Mouse (Mus musculus) testis, adult 2 months (tissue): ENCODE results near the gene Reln. TPM values are rescaled to one million over a fixed set of nuclear protein-coding genes. Genes with fewer than 3 reads are reported as not detected.

Source experiments
- H3K27ac ChIP-seq: fragments of 200-500 bp; 2 replicates; pipeline ENCODE4 v1.5.1; 2012; ENCODE audit warnings: low read depth, low read length; ENCODE audit not compliant: control insufficient read depth, insufficient read depth
- H3K27me3 ChIP-seq: fragments of 200-500 bp; 2 replicates; pipeline ENCODE4 v1.6.1; 2012; ENCODE audit warnings: mild to moderate bottlenecking, low read length, moderate library complexity; ENCODE audit not compliant: control insufficient read depth, insufficient read depth
- H3K36me3 ChIP-seq: fragments of 200-500 bp; 2 replicates; pipeline ENCODE4 v1.6.1; 2012; ENCODE audit warnings: mild to moderate bottlenecking, low read length; ENCODE audit not compliant: control insufficient read depth, insufficient read depth
- H3K4me1 ChIP-seq: fragments of 200-500 bp; 2 replicates; pipeline ENCODE4 v1.6.1; 2012; ENCODE audit warnings: low read length; ENCODE audit not compliant: control insufficient read depth, insufficient read depth
- H3K4me3 ChIP-seq: fragments of 200-500 bp; 2 replicates; pipeline ENCODE4 v1.5.1; 2012; ENCODE audit warnings: low read depth, mild to moderate bottlenecking, low read length, moderate library complexity, mixed read lengths; ENCODE audit not compliant: control insufficient read depth
- CTCF ChIP-seq: fragments of 200-500 bp; IDR thresholded peaks from 2 replicates; pipeline ENCODE4 v1.5.1; 2012; ENCODE audit warnings: low read depth, mild to moderate bottlenecking, inconsistent platforms, low read length, moderate library complexity; ENCODE audit not compliant: control insufficient read depth, insufficient read depth, insufficient replicate concordance
- POLR2A ChIP-seq: fragments of 200-500 bp; IDR thresholded peaks from 2 replicates; pipeline ENCODE4 v1.6.1; 2012; ENCODE audit warnings: low read depth, mild to moderate bottlenecking, inconsistent platforms, low read length, moderate library complexity; ENCODE audit not compliant: control insufficient read depth
- polyA plus RNA-seq: library from polyadenylated mRNA; depleted of rRNA; stranded (reverse); fragments of >200 nt; gene quantifications from 2 replicates; pipeline ENCODE4 v1.2.3, GENCODE M21; 2012

Gene Reln
- polyA plus RNA-seq, 1 experiment, result 11.5 TPM

DNA sequence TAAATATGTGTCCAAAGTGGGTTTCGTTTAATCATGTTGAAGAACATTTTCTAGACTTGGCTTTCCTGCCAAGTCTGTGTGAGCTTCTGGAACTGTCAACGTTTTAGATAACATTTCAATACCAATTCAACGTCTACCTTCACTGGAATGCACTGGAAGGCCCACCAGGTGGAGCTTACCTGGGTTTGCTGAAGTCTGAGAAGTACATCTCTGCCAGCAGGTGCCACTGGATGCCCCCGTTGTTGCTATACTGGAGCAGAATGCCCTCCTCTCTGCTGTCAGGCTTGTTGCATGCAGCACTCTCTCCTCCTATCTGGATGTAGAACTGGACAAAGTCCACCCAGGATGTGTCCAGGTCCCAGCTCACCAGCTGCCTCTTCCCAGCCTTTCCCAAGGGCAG, 340.6 kb downstream of the Reln start:
- Histone ChIP-seq H3K27ac (no peak overlapping the region), H3K4me3 (no peak overlapping the region), H3K36me3 (no peaks in the 10 kb centered on the region), H3K27me3 (no peaks in the 10 kb centered on the region), H3K4me1 (no peaks in the 10 kb centered on the region)
- no peak for TF ChIP-seq POLR2A
- no peak for TF ChIP-seq CTCF

DNA sequence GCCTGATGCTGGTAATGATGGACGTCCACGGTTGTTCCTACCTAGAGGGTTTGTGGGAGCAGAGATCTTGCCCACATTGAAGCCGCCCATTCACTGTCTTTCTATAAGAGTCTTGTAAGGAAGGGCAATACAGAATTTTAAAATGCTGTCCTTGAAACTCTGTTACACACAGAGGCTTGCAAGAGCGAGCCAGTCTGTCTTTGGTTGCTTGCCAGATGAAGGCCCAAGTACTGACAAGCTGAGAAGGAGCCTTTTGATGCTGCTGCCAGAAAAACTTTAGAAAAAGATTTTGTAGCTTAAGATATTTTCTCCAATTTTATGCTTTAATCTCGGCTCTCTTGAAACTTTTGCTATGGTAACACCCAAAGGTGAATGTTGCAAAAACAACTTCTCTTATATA, 356.8 kb downstream of the Reln start:
- TF ChIP-seq POLR2A (no peak), CTCF (no peak)
- Histone ChIP-seq H3K4me1 (no peaks in the 10 kb centered on the region), H3K4me3 (no peak overlapping the region), H3K27ac (no peak overlapping the region), H3K36me3 (no peaks in the 10 kb centered on the region), H3K27me3 (no peaks in the 10 kb centered on the region)

DNA sequence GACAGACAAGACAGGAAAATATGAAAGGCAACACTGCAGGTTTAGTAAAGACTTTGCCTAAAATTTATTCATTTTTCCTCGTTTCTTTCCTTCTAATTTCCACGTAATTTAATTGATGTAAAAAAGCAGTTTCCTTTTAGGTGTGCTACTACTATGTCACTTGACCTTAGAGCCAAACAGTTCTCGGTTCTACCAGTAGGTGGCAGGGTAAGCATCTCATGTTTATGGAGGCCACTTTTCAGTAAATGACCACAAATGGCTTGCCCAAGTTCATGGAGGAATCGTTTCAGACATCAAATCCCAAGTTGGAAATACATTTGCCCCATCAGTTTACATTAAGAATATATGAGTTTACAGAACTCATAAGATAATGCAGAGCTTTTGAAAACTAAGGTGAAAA, 358.2 kb downstream of the Reln start:
- no peak overlapping the region for H3K4me3 ChIP-seq
- H3K27ac ChIP-seq, result no peak overlapping the region
- no peaks in the 10 kb centered on the region for H3K36me3 ChIP-seq
- H3K4me1 ChIP-seq, result no peaks in the 10 kb centered on the region
- TF ChIP-seq CTCF, result no peak; the same call in 1 of the 2 replicates
- no peaks in the 10 kb centered on the region for H3K27me3 ChIP-seq

DNA sequence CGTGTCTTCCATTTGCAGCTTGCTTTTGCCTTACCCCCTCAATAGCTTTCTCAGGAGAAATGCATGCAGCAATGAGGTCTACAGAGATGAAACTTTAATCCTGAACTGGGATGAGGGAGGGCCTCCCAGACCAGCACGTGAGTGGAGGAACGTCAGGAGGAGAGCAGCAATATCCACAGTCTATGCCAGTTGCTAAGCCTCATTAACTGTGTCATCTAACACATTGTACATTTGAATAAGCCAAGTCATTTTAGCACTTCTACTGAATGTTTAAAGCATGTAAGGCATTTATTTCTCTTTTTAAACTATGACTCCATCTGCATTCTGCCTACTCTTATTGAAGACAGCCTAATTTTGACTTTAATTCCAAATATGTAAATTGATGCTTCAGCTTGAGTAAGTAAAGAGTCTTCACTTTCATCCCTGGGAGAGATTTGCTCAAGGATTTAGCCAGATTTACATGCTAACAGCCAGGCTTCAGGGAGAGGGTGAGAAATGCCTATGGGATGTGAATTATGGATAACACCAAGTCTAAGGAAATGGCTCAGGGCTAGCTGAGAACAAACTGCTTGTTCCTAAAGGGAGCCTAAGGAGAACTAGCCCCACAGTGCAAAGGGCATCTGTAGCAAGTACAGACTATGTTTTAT, 361.4 kb downstream of the Reln start:
- Histone ChIP-seq H3K4me1 (no peaks in the 10 kb centered on the region), H3K36me3 (no peaks in the 10 kb centered on the region), H3K27ac (no peak overlapping the region), H3K4me3 (no peak overlapping the region), H3K27me3 (no peaks in the 10 kb centered on the region)
- TF ChIP-seq POLR2A (no peak), CTCF (no peak)

DNA sequence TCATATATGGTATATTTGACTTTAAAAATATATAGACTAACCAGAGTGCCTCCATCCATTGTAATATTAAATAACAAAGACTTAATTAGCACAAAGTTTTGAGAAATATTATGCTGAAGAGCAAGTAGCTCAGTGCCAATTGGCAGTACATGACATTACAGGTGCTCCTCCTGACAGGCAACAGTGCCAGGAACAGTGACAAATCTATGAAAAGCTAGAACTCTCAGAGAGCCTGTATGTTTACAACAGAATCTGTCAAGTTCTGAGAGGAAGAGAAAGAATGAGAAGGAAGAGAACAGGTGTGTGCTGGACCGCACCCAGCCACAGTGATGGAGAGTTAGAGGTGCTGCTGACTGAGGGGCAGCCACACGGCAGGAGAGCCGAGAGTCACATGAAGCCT, 363.3 kb downstream of the Reln start:
- Histone ChIP-seq H3K27me3 (no peaks in the 10 kb centered on the region), H3K27ac (no peak overlapping the region), H3K36me3 (no peaks in the 10 kb centered on the region), H3K4me1 (no peaks in the 10 kb centered on the region), H3K4me3 (no peak overlapping the region)
- no peak for TF ChIP-seq CTCF

DNA sequence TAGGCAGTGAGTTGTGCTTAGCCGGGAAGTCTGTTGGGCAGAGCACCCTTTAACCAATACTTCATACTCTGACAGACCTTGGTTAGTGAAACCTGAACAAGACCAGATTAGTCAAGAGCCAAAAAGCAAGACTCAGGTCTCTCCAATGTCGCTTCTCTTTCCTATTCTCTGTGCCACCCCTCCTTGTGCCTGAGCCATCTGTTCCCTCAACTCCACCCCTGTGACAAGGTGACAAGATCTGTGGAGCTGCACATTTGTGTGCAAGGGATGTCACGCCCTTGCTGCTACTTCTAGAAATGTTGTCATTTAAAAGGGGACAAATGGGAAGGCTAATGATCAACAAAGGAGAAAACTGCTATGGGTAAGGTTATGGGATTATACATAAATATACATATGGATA, 364.0 kb downstream of the Reln start:
- H3K4me3 ChIP-seq, result no peak overlapping the region
- H3K27me3 ChIP-seq, result no peaks in the 10 kb centered on the region
- no peaks in the 10 kb centered on the region for H3K36me3 ChIP-seq
- no peak for TF ChIP-seq POLR2A
- TF ChIP-seq CTCF, result no peak
- no peak overlapping the region for H3K27ac ChIP-seq
- H3K4me1 ChIP-seq, result no peaks in the 10 kb centered on the region

DNA sequence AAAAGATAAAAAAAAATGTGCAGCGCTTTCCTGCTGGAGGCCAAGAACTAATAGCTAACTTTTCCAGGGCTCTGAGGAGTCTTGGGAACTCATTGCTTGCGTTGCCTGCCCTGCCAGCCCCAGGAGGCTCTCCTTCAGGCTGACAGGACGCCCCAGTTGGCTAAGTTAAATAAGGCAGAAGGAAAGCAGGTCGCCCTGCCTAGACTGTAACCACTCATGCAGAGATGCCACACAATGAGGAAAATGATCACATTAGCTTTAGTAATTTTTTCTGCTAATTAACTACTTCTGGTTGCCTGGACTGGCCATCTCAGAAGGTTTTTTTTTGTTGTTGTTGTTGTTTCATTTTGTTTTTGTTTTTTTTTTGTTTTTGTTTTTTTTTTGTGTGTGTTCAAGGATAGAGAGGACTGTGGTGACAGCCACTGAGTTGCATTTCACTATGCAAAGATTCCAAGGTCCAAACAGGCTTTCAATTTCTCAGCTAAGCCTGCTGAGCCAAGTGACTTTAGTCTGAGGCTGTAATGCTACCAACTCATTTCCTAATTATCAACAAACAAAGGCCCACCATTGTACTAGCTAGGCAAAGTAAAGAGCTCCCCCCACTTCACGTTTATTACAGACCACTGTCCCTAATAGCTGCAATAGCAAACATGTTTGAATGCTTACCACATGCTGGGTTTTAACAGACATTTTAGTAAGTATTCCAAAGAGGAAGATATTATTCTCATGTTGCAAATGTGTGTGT, 371.1 kb downstream of the Reln start:
- Histone ChIP-seq H3K27me3 (no peaks in the 10 kb centered on the region), H3K27ac (no peak overlapping the region), H3K4me3 (no peak overlapping the region), H3K36me3 (no peaks in the 10 kb centered on the region), H3K4me1 (no peaks in the 10 kb centered on the region)
- TF ChIP-seq POLR2A, result no peak
